Comparison of ENCODE assay signal across 20 mouse cellular contexts in genomic region chr7:113502453-113502852, GRCm38 (mm10). TPM values are rescaled to one million over a fixed set of nuclear protein-coding genes. Genes with fewer than 3 reads are reported as not detected.
DNase-seq lines count a peak whose midpoint lies in the region; ATAC-seq lines count a peak whose summit lies in the region.
"Had no signal": no experiment of that assay in that cellular context is flagged by ENCODE, and none has a peak within 500 bp of the region (broad histone marks: within the 10 kb centered on the region; RNA-seq: fewer than 3 reads in every experiment).

No protein-coding gene starts in this region.

- peak; percentile 41 for DNase-seq in urinary bladder, postnatal 14 days (ENCODE audit: low spot score)
- DNase-seq in urinary bladder, postnatal 25 days (ENCODE audit: low spot score): no peak
- DNase-seq in right cerebral cortex, postnatal 25 days: no peak
- DNase-seq in heart, embryonic 10.5 days (ENCODE audit: low spot score): no peak
- DNase-seq: adrenal gland, postnatal 14 days; cerebellum, adult 18-20 months; cerebellum, adult 9-11 months; cerebellum, postnatal 36 days; gastrocnemius, postnatal 10 days; heart, postnatal 36 days had no signal

- H3K27me3 ChIP-seq in intestine, embryonic 15.5 days (replicated peaks): no peaks in the 10 kb centered on the region
- H3K27me3 ChIP-seq in stomach, embryonic 15.5 days (replicated peaks): no peaks in the 10 kb centered on the region
- H3K27me3 ChIP-seq in heart, embryonic 10.5 days (ENCODE audit: insufficient read depth, poor library complexity, severe bottlenecking): no peaks in the 10 kb centered on the region
- H3K27me3 ChIP-seq: forebrain, embryonic 12.5 days; heart, embryonic 13.5 days; Patski had no signal

- H3K4me3 ChIP-seq in intestine, embryonic 15.5 days (replicated peaks): no peak overlapping the region
- H3K4me3 ChIP-seq in stomach, embryonic 15.5 days (replicated peaks): no peak overlapping the region
- H3K4me3 ChIP-seq in heart, embryonic 10.5 days: no peak overlapping the region
- H3K4me3 ChIP-seq: forebrain, embryonic 12.5 days; heart, embryonic 13.5 days had no signal

- H3K9me3 ChIP-seq in intestine, embryonic 15.5 days: no peaks in the 10 kb centered on the region
- H3K9me3 ChIP-seq in stomach, embryonic 15.5 days: no peaks in the 10 kb centered on the region
- no peaks in the 10 kb centered on the region for H3K9me3 ChIP-seq in heart, embryonic 10.5 days
- H3K9me3 ChIP-seq: forebrain, embryonic 12.5 days; heart, embryonic 13.5 days had no signal

- no peak overlapping the region for H3K9ac ChIP-seq in intestine, embryonic 15.5 days
- H3K9ac ChIP-seq in stomach, embryonic 15.5 days: no peak overlapping the region
- H3K9ac ChIP-seq: forebrain, embryonic 12.5 days; heart, embryonic 13.5 days had no signal

- no peak overlapping the region for H3K4me2 ChIP-seq in intestine, embryonic 15.5 days (replicated peaks)
- H3K4me2 ChIP-seq in stomach, embryonic 15.5 days: no peak overlapping the region
- H3K4me2 ChIP-seq: forebrain, embryonic 12.5 days; heart, embryonic 13.5 days had no signal

- H3K27ac ChIP-seq in intestine, embryonic 15.5 days: no peak overlapping the region
- H3K27ac ChIP-seq in stomach, embryonic 15.5 days: peak overlapping the region; percentile 84
- no peak overlapping the region for H3K27ac ChIP-seq in heart, embryonic 10.5 days
- H3K27ac ChIP-seq: forebrain, embryonic 12.5 days; heart, embryonic 13.5 days had no signal

- ATAC-seq in intestine, embryonic 15.5 days: peak; percentile 87
- peak; percentile 82 for ATAC-seq in stomach, embryonic 15.5 days (ENCODE audit: insufficient read depth, low FRiP score, low read depth)
- ATAC-seq in granulocyte monocyte progenitor cell, adult 5-6 weeks (replicated peaks; ENCODE audit: poor library complexity, severe bottlenecking): no peak
- ATAC-seq: activated CD4-positive, CD25-positive, alpha-beta regulatory T cell, adult 4 months; forebrain, embryonic 16.5 days; hindbrain, embryonic 16.5 days; inflammation-experienced regulatory T-cells, adult 6 months; Patski had no signal

- 55% methylated on average over 3 of the region's 3 CpGs for WGBS in intestine, embryonic 15.5 days
- 50% methylated on average over 3 of the region's 3 CpGs for WGBS in stomach, embryonic 15.5 days
- WGBS in heart, embryonic 10.5 days: 73% methylated on average over 3 of the region's 3 CpGs

- H3K36me3 ChIP-seq in intestine, embryonic 15.5 days: no peaks in the 10 kb centered on the region
- no peaks in the 10 kb centered on the region for H3K36me3 ChIP-seq in stomach, embryonic 15.5 days
- no peaks in the 10 kb centered on the region for H3K36me3 ChIP-seq in heart, embryonic 10.5 days
- H3K36me3 ChIP-seq: forebrain, embryonic 12.5 days; heart, embryonic 13.5 days had no signal

- H3K4me1 ChIP-seq in intestine, embryonic 15.5 days (replicated peaks): no peaks in the 10 kb centered on the region
- H3K4me1 ChIP-seq in stomach, embryonic 15.5 days: no peaks in the 10 kb centered on the region
- 0 out of 2 replicates have a peak, but pooled peaks cover 3% of the 10 kb centered on the region for H3K4me1 ChIP-seq in heart, embryonic 10.5 days
- H3K4me1 ChIP-seq: forebrain, embryonic 12.5 days; heart, embryonic 13.5 days had no signal

RNA-seq across cellular contexts. Expression of gene Far1, which starts 11.2 kb away (rescaled TPM):
- polyA plus RNA-seq in intestine, embryonic 15.5 days (2015; fragmentation: Nextera tagmentation; extraction: Ambion mirVana): 52.2 and 63.2 TPM in 2 replicates
- 93.3 and 94.5 TPM in 2 replicates for polyA plus RNA-seq in stomach, embryonic 15.5 days (2015; fragmentation: Nextera tagmentation; extraction: Ambion mirVana)
- 91.1 and 97.2 TPM in 2 replicates for total RNA-seq in granulocyte monocyte progenitor cell, adult 5-6 weeks (2014; fragmentation: Nextera tagmentation)
- total RNA-seq in granulocyte monocyte progenitor cell, adult 5-6 weeks (2017): 111 and 125 TPM in 2 replicates
- 60.2 and 62.3 TPM in 2 replicates for polyA plus RNA-seq in heart, embryonic 10.5 days (2016; fragmentation: Nextera tagmentation; extraction: Ambion mirVana)
